Mouse (Mus musculus) splenic B cell, adult 2 months (primary cell): ENCODE measurements around the gene Bpgm.
A peak's percentile ranks its signal among the peaks of the same experiment; 100 is the strongest.

Experiments
- DNase-seq: peaks from one replicate; pipeline ENCODE4 v3.0.0-alpha.2; 2011; ENCODE audit warnings: low read depth, low spot score
- H3K27me3 ChIP-seq: 2 replicates; pipeline ENCODE4 v1.6.1; 2012; ENCODE audit warnings: mild to moderate bottlenecking, low read length, moderate library complexity, mixed read lengths; ENCODE audit not compliant: control insufficient read depth, poor library complexity, insufficient read depth, severe bottlenecking
- H3K36me3 ChIP-seq: 2 replicates; pipeline ENCODE4 v1.6.1; 2012; ENCODE audit warnings: mild to moderate bottlenecking, low read length, moderate library complexity, mixed read lengths; ENCODE audit not compliant: control insufficient read depth, poor library complexity, insufficient read depth, severe bottlenecking

The Bpgm gene

GRCm38 (mm10) chr6:34475974-34476794 lies at the start of gene Bpgm:
Gene Bpgm, plus strand, starts transcription at chr6:34476207.
- no peaks in the 10 kb centered on the region for H3K36me3 ChIP-seq
- no peaks in the 10 kb centered on the region for H3K27me3 ChIP-seq
- peak; percentile 99 for DNase-seq

GRCm38 (mm10) chr6:34439006-34439405 lies 37.0 kb upstream of the Bpgm start:
- Histone ChIP-seq H3K36me3 (no peaks in the 10 kb centered on the region), H3K27me3 (no peaks in the 10 kb centered on the region)
- DNase-seq = no peak

DNA sequence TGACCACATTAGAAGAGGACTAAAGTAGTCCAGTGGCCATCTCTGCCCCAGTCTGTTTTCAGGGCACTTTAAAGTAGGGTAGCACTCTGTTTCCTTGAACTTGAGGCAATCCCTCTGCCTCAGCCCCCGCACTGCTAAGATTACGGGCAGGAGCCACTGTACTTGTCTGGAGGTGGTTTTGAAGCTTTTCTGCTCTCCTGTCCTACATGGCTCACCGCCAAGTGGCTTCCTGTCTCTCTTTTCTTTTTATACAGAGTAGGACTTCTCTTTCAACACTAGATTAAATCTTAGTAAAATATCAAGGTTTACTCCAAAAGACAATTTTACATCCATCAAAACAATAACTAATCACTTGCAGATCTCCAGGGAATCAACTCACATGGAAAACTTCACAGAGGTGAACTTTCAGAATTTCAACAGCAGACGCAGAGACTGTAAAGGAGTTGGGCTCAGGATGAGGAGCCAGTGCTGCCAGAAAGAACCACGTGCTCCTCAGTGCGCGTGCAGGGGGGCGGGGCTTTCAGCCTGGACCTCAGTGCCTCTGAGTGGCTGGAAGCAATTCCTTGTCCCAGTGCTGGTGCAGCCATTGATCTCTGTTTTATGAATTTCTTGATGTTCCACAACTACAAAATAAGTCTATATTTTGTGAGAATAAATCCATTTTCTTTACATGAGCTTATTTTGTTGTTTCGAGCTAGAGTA lies 34.3 kb upstream of the Bpgm start:
- Histone ChIP-seq H3K36me3 (no peaks in the 10 kb centered on the region), H3K27me3 (no peaks in the 10 kb centered on the region)
- DNase-seq = no peak

GRCm38 (mm10) chr6:34443791-34444190 lies 32.2 kb upstream of the Bpgm start:
- Histone ChIP-seq H3K36me3 (no peaks in the 10 kb centered on the region), H3K27me3 (no peaks in the 10 kb centered on the region)
- no peak for DNase-seq

- DNase-seq = peak; percentile 84
- H3K27me3 ChIP-seq = no peaks in the 10 kb centered on the region
- H3K36me3 ChIP-seq = no peaks in the 10 kb centered on the region
Measured at GRCm38 (mm10) chr6:34447961-34448360, 28.0 kb upstream of the Bpgm start.

- DNase-seq = no peak
- no peaks in the 10 kb centered on the region for H3K27me3 ChIP-seq
- H3K36me3 ChIP-seq = no peaks in the 10 kb centered on the region
Measured at GRCm38 (mm10) chr6:34448696-34449095, 27.3 kb upstream of the Bpgm start.

DNA sequence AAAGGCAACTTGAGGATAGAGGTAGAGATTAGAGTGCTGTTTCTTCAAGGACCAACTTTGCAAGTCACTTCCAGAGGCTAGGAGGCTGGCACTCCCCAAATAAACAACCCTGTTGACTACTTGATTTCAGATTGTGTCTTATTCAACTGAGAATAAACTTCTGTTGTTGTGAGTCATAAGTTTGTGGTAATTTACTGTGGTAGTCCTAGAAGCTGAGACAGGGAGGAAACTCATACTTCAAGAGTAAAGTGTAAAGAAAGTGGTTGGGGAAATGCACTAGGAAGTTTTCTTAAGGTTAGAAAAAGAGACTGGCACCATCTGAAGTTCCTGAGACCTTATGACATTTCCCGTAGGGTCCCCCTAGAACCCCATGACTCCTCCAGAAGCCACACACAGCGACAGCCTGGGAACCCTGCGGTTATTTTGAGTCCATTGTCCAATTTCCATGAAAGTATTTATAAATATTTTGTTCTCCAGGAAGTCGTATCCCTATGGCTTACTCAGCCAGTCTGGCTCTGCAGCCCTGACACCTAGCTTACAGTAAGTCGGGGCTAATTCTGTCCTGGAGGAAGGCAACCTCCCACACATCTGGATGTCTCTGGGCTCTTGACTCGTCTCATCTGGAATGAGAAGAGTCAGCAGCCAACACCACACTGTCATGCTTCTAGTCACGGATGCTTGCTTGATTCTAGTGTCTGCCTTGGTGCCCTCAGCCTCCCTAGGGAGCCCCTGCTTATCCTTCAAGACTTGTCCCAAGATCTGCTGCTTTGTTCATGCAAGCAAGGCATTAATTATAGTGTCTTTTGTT lies 22.8 kb upstream of the Bpgm start:
- Histone ChIP-seq H3K27me3 (no peaks in the 10 kb centered on the region; the same call in 1 of the 2 replicates), H3K36me3 (no peaks in the 10 kb centered on the region)
- DNase-seq = no peak

GRCm38 (mm10) chr6:34459456-34459855 lies 16.6 kb upstream of the Bpgm start:
- no peak for DNase-seq
- H3K36me3 ChIP-seq = no peaks in the 10 kb centered on the region
- no peaks in the 10 kb centered on the region; the same call in 1 of the 2 replicates for H3K27me3 ChIP-seq

DNA sequence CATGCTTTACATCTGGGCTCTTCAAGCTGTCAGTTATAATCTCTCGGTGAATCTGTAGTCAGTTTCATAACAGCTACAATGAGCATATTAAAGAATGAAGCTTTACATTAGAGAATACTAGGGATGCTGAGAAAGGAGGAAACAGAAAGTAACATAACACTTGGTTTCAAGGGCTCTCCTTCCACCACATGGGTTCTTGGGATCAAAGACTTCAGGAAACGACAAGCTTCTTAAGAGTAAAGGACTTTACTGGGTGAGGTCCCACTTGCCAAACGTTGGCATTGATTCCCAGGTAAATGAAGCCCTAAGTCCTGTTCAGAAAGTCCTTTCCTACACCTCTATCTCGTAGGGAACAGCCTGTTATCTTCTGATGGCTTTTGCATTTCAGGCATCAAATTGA lies 15.4 kb upstream of the Bpgm start:
- H3K27me3 ChIP-seq = no peaks in the 10 kb centered on the region; the same call in 1 of the 2 replicates
- no peak for DNase-seq
- no peaks in the 10 kb centered on the region for H3K36me3 ChIP-seq

- no peaks in the 10 kb centered on the region for H3K36me3 ChIP-seq
- no peaks in the 10 kb centered on the region for H3K27me3 ChIP-seq
- DNase-seq = no peak
Measured at GRCm38 (mm10) chr6:34463582-34463981, 12.4 kb upstream of the Bpgm start.

GRCm38 (mm10) chr6:34471434-34472110 lies 4.4 kb upstream of the Bpgm start:
- no peaks in the 10 kb centered on the region for H3K36me3 ChIP-seq
- H3K27me3 ChIP-seq = peaks cover 2% of the 10 kb centered on the region; the same call in 1 of the 2 replicates
- no peak for DNase-seq

DNA sequence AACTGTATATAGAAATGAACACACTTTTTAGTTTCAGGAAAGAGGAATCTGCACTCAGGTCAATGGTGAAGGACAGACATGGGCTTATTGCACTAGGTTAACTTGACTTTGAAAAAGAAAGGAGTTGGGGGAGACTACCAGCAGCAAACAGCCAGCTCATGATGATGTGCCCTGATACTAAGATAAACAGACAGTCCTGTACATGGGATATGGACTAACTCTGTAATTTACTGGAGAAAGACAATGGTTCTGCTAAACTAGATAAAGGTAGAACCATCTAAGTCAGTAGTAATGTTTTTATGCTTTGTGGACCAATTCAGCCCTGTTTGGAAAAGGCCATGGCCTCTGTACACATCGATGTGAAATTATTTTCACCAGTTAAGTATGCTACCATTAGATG lies 2.7 kb upstream of the Bpgm start:
- Histone ChIP-seq H3K27me3 (peaks cover 2% of the 10 kb centered on the region; the same call in 1 of the 2 replicates), H3K36me3 (no peaks in the 10 kb centered on the region)
- no peak for DNase-seq

DNA sequence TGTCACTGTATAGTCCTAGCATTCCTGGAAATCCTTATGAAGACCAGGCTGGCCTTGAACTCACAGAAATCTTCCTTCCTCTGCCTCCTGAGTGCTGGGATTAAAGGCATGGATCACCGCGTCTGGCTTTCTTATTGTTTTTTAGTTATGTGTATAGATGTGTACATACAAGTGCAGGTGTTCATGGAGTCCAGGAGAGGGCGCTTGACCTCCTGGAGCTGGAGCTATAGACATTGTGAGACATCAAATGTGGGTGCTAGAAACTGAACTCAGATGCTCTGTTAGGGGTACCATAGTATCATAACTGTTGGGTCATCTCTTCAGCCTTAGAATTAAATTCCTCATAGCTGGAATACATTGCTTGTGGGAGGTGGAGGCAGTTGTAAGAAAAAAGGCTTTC lies 2.0 kb upstream of the Bpgm start:
- no peaks in the 10 kb centered on the region for H3K36me3 ChIP-seq
- DNase-seq = peak; percentile 56

DNA sequence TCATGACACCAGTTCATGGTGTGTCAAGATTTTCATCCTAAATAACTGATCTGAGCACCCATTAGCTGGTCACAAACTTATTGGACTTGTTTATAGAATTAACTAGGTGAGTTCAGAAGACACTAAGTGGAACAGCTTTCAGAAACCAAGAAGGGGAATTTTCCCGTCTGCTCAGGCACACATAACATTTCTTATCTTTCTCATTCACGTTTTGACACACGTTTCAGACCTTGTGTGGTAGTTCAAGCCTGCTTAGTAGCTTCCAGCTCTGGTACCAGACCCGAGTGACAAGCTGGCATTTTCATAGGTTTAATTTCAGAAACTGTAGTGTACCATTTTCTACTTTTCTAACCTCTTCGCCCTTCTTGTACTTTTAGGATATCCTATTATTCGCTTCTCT lies 616 bp upstream of the Bpgm start:
- Histone ChIP-seq H3K27me3 (peaks cover 2% of the 10 kb centered on the region; the same call in 1 of the 2 replicates), H3K36me3 (no peaks in the 10 kb centered on the region)
- DNase-seq = peak; percentile 19

More for the DNA sequence above, 2.0 kb upstream of the Bpgm start:
- H3K27me3 ChIP-seq = peaks cover 2% of the 10 kb centered on the region; the same call in 1 of the 2 replicates
